Mouse (Mus musculus): ENCODE results near the gene Mrnip. TPM values are rescaled to one million over a fixed set of nuclear protein-coding genes. Genes with fewer than 3 reads are reported as not detected.

The Mrnip gene
- polyA plus RNA-seq, 1 experiment = 7.8 TPM

DNA sequence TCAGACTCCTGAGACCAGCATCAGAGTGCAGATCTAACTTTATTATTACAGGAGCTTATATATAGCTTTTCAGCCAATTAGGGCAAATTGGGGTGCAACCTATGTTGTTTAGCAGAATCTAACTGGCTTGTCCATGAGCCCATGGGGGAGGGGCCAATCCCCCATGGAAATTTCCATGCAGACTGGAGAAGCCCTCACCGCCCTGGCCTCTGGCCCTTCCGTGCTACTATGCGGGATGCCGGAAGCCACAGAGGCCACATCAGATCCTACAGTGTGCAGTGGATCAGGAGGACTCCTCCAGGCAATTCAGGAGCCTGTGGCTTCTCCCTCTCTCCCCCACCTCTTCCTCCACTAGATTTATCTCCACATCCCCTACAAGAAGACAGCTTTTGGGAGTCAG, 43.6 kb downstream of the Mrnip start:
- TF ChIP-seq POLR2A (IDR thresholded peaks at IDR 0.05; ENCODE audit: insufficient read length, low read depth) (no peak), TCF3 (IDR thresholded peaks at IDR 0.05; ENCODE audit: insufficient read length, low read depth) (no peak), MYOD1 (IDR thresholded peaks at IDR 0.05; ENCODE audit: control insufficient read depth in 1 of 3, insufficient read length in 2 of 3, low read depth in 2 of 3) (no peak), MAX (IDR thresholded peaks at IDR 0.05; ENCODE audit: low read depth) (no peak), CEBPB (IDR thresholded peaks at IDR 0.05; ENCODE audit: insufficient read depth, poor library complexity, severe bottlenecking) (no peak), TCF12 (IDR thresholded peaks at IDR 0.05; ENCODE audit: insufficient read depth, poor library complexity, severe bottlenecking) (no peak), SRF (IDR thresholded peaks at IDR 0.05; ENCODE audit: control insufficient read depth, insufficient read length, low read depth) (no peak), REST (IDR thresholded peaks at IDR 0.05; ENCODE audit: insufficient read depth, insufficient read length) (no peak), USF1 (IDR thresholded peaks at IDR 0.05; ENCODE audit: low read depth) (no peak), POLR2AphosphoS2 (IDR thresholded peaks at IDR 0.05; ENCODE audit: insufficient read length, low read depth) (no peak), MYOG (IDR thresholded peaks at IDR 0.05; ENCODE audit: control insufficient read depth in 1 of 3, insufficient read depth in 1 of 3, insufficient read length in 2 of 3, low read depth in 2 of 3) (no peak), E2F4 (IDR thresholded peaks at IDR 0.05; ENCODE audit: insufficient read depth) (no peak)

DNA sequence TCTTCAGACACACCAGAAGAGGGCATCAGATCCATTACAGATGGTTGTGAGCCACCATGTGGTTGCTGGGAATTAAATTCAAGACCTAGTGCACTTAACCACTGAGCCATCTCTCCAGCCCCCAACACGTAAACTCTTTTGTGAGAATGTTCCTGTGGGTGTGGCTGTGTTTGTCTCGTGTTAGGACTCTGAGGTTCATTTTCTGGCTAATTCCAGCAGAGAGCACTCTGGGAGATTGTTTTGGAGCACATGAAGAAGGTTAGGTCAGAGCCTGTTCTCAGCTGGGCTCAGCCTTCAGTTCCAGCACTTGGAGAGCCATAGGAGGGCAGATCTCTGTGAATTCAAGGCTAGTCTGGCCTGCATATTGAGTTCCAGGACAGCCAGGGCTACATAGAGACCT, 45.6 kb downstream of the Mrnip start:
- Histone ChIP-seq H3K79me2 (ENCODE audit: control insufficient read depth, insufficient read depth) (no peaks in the 10 kb centered on the region), H3K27me3 (ENCODE audit: control insufficient read depth, insufficient read depth, insufficient read length) (no peaks in the 10 kb centered on the region), H3ac (ENCODE audit: control insufficient read depth, insufficient read length) (no peak overlapping the region), H3K4me2 (ENCODE audit: low read depth) (no peak overlapping the region), H3K36me3 (ENCODE audit: control insufficient read depth, insufficient read depth) (no peaks in the 10 kb centered on the region), H3K4me3 (no peak overlapping the region)
- TF ChIP-seq MYOG (IDR thresholded peaks at IDR 0.05; ENCODE audit: control insufficient read depth in 1 of 3, insufficient read depth in 1 of 3, insufficient read length in 2 of 3, low read depth in 2 of 3) (no peak), REST (IDR thresholded peaks at IDR 0.05; ENCODE audit: insufficient read depth, insufficient read length) (no peak), E2F4 (IDR thresholded peaks at IDR 0.05; ENCODE audit: insufficient read depth) (no peak), SRF (IDR thresholded peaks at IDR 0.05; ENCODE audit: control insufficient read depth, insufficient read length, low read depth) (no peak), MAX (IDR thresholded peaks at IDR 0.05; ENCODE audit: low read depth) (no peak), USF1 (IDR thresholded peaks at IDR 0.05; ENCODE audit: low read depth) (no peak), TCF3 (IDR thresholded peaks at IDR 0.05; ENCODE audit: insufficient read length, low read depth) (no peak), TCF12 (IDR thresholded peaks at IDR 0.05; ENCODE audit: insufficient read depth, poor library complexity, severe bottlenecking) (no peak), POLR2AphosphoS2 (IDR thresholded peaks at IDR 0.05; ENCODE audit: insufficient read length, low read depth) (no peak)

More for the DNA sequence above, 43.6 kb downstream of the Mrnip start:
- Histone ChIP-seq H3ac (ENCODE audit: control insufficient read depth, insufficient read length) (no peak overlapping the region), H3K4me2 (ENCODE audit: low read depth) (peak overlapping the region; percentile 68), H3K4me3 (no peak overlapping the region), H3K79me2 (ENCODE audit: control insufficient read depth, insufficient read depth) (no peaks in the 10 kb centered on the region), H3K27me3 (ENCODE audit: control insufficient read depth, insufficient read depth, insufficient read length) (no peaks in the 10 kb centered on the region), H3K36me3 (ENCODE audit: control insufficient read depth, insufficient read depth) (no peaks in the 10 kb centered on the region)

DNA sequence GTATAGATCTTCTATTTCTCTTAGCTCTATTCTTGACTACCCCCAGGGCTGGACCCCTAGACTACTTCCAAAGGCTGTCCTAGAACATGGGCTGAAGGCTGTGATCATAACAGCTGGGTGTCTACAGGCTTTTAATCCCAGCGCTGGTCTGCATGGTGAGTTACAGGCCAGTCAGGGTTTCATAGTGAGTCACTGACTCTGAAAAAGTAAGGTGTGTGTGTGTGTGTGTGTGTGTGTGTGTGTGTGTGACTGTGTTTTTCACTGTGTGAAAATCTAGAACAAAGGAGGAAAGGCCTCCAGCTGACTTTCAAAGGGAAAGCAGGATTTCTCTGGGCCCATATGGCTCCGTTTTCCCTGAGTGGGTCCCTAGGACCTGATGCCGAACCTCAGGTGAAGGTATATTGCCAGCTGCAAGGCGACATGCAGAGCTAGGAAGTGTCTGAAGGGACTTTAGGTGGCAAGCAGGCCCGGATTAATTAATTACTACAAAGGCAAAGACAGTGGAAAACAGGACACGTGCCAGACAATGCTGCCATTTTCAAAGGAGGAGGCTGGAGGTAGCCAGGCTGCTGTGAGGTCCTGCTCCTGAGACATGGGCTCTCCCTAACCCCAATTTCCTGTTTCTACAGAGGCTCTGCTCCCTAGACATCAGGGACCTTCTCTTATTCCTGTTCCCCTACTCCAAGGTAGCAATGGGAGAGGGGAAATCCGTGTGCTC, 48.5 kb downstream of the Mrnip start:
- no peaks in the 10 kb centered on the region for H3K27me3 ChIP-seq (ENCODE audit: control insufficient read depth, insufficient read depth, insufficient read length)
- H3K4me2 ChIP-seq (ENCODE audit: low read depth) = peak overlapping the region; percentile 86
- no peak for TF ChIP-seq USF1 (IDR thresholded peaks at IDR 0.05; ENCODE audit: low read depth)
- no peak for TF ChIP-seq TCF12 (IDR thresholded peaks at IDR 0.05; ENCODE audit: insufficient read depth, poor library complexity, severe bottlenecking)
- no peak for TF ChIP-seq POLR2A (IDR thresholded peaks at IDR 0.05; ENCODE audit: insufficient read length, low read depth)
- TF ChIP-seq TCF3 (IDR thresholded peaks at IDR 0.05; ENCODE audit: insufficient read length, low read depth) = no peak
- no peak for TF ChIP-seq POLR2AphosphoS2 (IDR thresholded peaks at IDR 0.05; ENCODE audit: insufficient read length, low read depth)
- TF ChIP-seq E2F4 (IDR thresholded peaks at IDR 0.05; ENCODE audit: insufficient read depth) = no peak
- TF ChIP-seq SRF (IDR thresholded peaks at IDR 0.05; ENCODE audit: control insufficient read depth, insufficient read length, low read depth) = no peak
- TF ChIP-seq MYOD1 (IDR thresholded peaks at IDR 0.05; ENCODE audit: control insufficient read depth in 1 of 3, insufficient read length in 2 of 3, low read depth in 2 of 3) = no peak
- TF ChIP-seq CEBPB (IDR thresholded peaks at IDR 0.05; ENCODE audit: insufficient read depth, poor library complexity, severe bottlenecking) = no peak
- no peak for TF ChIP-seq MAX (IDR thresholded peaks at IDR 0.05; ENCODE audit: low read depth)
- TF ChIP-seq MYOG (IDR thresholded peaks at IDR 0.05; ENCODE audit: control insufficient read depth in 1 of 3, insufficient read depth in 1 of 3, insufficient read length in 2 of 3, low read depth in 2 of 3) = no peak
- TF ChIP-seq REST (IDR thresholded peaks at IDR 0.05; ENCODE audit: insufficient read depth, insufficient read length) = no peak
- no peak overlapping the region for H3K4me3 ChIP-seq
- peaks cover 20% of the 10 kb centered on the region for H3K79me2 ChIP-seq (ENCODE audit: control insufficient read depth, insufficient read depth)
- H3ac ChIP-seq (ENCODE audit: control insufficient read depth, insufficient read length) = no peak overlapping the region
- no peaks in the 10 kb centered on the region for H3K36me3 ChIP-seq (ENCODE audit: control insufficient read depth, insufficient read depth)

DNA sequence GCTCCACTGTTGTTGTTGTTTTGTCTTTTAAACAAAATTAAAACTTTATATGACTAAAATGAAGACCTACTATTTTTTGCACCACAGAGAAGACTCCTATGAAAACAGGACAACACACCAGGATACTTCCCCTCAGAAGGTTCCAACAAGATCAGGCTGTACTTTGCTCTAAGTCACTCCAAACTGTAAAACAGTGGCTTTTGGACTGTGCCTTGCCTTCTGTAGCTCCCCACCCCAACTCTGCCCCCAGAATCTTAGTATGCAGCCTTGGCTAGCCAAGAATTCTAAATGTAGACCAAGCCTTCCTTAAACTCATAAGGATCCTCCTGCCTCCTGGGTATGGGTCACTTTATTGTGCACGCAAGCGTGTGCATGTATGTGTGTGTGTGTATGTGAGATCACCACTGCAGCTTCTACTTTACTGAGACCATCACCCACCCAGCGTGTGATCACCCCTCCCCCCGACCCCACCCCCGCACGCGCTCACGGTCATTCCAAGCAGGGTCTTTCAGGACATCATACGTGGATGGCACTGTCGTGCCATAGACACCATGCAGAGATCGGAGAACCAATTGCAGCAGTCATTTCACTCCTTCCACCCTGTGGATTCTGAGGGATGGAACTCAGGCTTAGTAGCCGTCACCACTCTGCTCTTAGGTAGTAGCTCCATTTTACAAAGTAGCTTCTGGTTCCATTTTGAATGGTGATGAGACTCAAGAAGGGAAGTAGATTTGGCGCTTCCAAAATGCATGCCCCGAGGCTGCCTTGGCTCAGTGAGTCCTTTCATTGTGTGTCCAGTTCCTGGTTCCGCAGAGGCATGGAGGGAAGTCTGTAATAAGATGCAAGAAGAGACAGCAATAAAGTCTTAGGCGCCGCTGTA, 49.8 kb downstream of the Mrnip start:
- Histone ChIP-seq H3ac (ENCODE audit: control insufficient read depth, insufficient read length) (peak overlapping the region; percentile 55), H3K4me2 (ENCODE audit: low read depth) (peak overlapping the region; percentile 86), H3K36me3 (ENCODE audit: control insufficient read depth, insufficient read depth) (no peaks in the 10 kb centered on the region), H3K4me3 (peak overlapping the region; percentile 72), H3K79me2 (ENCODE audit: control insufficient read depth, insufficient read depth) (peaks cover 23% of the 10 kb centered on the region), H3K27me3 (ENCODE audit: control insufficient read depth, insufficient read depth, insufficient read length) (no peaks in the 10 kb centered on the region)
- no peak for TF ChIP-seq USF1 (IDR thresholded peaks at IDR 0.05; ENCODE audit: low read depth)
- TF ChIP-seq POLR2A (IDR thresholded peaks at IDR 0.05; ENCODE audit: insufficient read length, low read depth) = no peak
- TF ChIP-seq MYOG (IDR thresholded peaks at IDR 0.05; ENCODE audit: control insufficient read depth in 1 of 3, insufficient read depth in 1 of 3, insufficient read length in 2 of 3, low read depth in 2 of 3) = no peak
- 0 out of 2 replicates have a peak, but pooled peaks have one; percentile 24 for TF ChIP-seq CEBPB (IDR thresholded peaks at IDR 0.05; ENCODE audit: insufficient read depth, poor library complexity, severe bottlenecking)
- no peak for TF ChIP-seq MYOD1 (IDR thresholded peaks at IDR 0.05; ENCODE audit: control insufficient read depth in 1 of 3, insufficient read length in 2 of 3, low read depth in 2 of 3)
- TF ChIP-seq MAX (IDR thresholded peaks at IDR 0.05; ENCODE audit: low read depth) = no peak
- TF ChIP-seq POLR2AphosphoS2 (IDR thresholded peaks at IDR 0.05; ENCODE audit: insufficient read length, low read depth) = peak; percentile 4
- TF ChIP-seq TCF12 (IDR thresholded peaks at IDR 0.05; ENCODE audit: insufficient read depth, poor library complexity, severe bottlenecking) = no peak
- TF ChIP-seq SRF (IDR thresholded peaks at IDR 0.05; ENCODE audit: control insufficient read depth, insufficient read length, low read depth) = no peak
